Mouse (Mus musculus): ENCODE results near the gene Atn1. TPM values are rescaled to one million over a fixed set of nuclear protein-coding genes. Genes with fewer than 3 reads are reported as not detected.
A peak's percentile ranks its signal among the peaks of the same experiment; 100 is the strongest.

The Atn1 gene
- polyA plus RNA-seq, 1 experiment from 2014 or later: 6.6 TPM

DNA sequence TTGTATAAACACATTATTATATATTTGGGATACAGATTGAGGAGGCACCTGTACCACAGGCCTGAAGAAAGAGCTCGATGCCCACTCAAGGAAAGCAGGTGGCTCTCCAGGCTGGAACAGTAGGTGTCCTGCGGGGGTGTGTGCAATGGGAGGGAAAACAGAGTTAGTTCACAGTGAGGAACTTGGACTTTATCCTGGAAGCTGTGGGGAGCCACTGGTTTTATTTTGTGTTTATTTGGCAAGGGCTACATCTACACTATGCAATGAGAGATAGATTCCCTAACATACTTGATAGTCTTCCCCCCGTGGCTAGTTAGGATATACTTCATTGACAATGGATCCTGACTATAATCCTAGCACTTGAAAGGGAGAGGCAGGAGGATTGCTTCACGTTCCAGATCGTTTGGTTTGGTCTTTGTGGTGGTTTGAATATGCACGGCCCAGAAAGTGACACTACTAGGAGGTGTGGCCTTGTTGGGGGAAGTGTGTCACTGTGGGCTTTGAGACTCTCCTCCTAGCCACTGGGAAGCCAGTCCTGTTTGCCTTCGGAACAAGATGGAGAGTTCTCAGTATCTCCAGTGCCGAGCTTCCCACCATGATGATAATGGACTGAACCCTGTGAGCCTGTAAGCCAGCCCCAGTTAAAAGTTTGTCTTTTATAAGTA, 30.6 kb upstream of the Atn1 start:
- DNase-seq (ENCODE audit: low spot score) (no peak), ATAC-seq (ENCODE audit: low FRiP score, low TSS enrichment) (no peak)
- TF ChIP-seq EP300 (optimal IDR thresholded peaks at IDR 0.05) (no peak), CTCF (IDR thresholded peaks at IDR 0.05; ENCODE audit: low read depth) (no peak)
- Histone ChIP-seq H3K4me2 (replicated peaks; ENCODE audit: low read depth) (no peak overlapping the region), H3K9ac (ENCODE audit: low read length) (no peak overlapping the region), H3K4me1 (replicated peaks; ENCODE audit: control insufficient read depth, insufficient read depth) (no peaks in the 10 kb centered on the region), H3K27me3 (ENCODE audit: control insufficient read depth, insufficient read depth, low read length) (no peaks in the 10 kb centered on the region), H3K9me3 (ENCODE audit: control insufficient read depth, low read length) (no peaks in the 10 kb centered on the region), H3K36me3 (ENCODE audit: control insufficient read depth, insufficient read depth, low read length) (no peaks in the 10 kb centered on the region), H3K27ac (replicated peaks) (no peak overlapping the region), H3K4me3 (ENCODE audit: low read depth, low read length) (no peak overlapping the region)
- WGBS: 54% methylated on average over 8 of the region's 8 CpGs

DNA sequence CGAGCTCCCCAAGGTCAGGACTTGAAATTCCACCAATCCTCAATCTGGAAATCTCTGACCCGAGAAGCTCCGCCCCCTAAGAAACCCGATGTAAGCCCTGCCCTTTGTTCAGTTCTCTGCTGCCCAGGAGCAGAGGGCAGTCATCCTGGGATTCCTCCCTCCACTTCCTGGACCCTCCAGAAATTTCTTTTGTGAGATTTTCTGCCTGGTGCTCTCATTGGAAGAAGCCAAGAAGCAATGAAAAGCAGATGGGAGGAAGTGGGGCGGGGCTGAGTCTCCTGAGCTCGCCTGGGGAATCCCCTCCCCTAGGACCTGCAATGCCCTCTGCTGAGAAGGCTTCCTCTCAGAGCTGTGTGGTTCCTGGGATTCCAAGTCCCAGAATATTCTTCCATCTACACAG, 26.1 kb upstream of the Atn1 start:
- no peak overlapping the region for H3K27ac ChIP-seq (replicated peaks)
- no peaks in the 10 kb centered on the region for H3K36me3 ChIP-seq (ENCODE audit: control insufficient read depth, insufficient read depth, low read length)
- peak overlapping the region; percentile 33 for H3K4me2 ChIP-seq (replicated peaks; ENCODE audit: low read depth)
- no peaks in the 10 kb centered on the region; the same call in 1 of the 2 replicates for H3K27me3 ChIP-seq (ENCODE audit: control insufficient read depth, insufficient read depth, low read length)
- DNase-seq (ENCODE audit: low spot score) (no peak), ATAC-seq (ENCODE audit: low FRiP score, low TSS enrichment) (peak; percentile 22; the same call in 1 of the 2 replicates)
- no peaks in the 10 kb centered on the region for H3K4me1 ChIP-seq (replicated peaks; ENCODE audit: control insufficient read depth, insufficient read depth)
- H3K9ac ChIP-seq (ENCODE audit: low read length): no peak overlapping the region; the same call in 1 of the 2 replicates
- 16% methylated on average over 6 of the region's 6 CpGs for WGBS
- TF ChIP-seq CTCF (IDR thresholded peaks at IDR 0.05; ENCODE audit: low read depth) (no peak), EP300 (optimal IDR thresholded peaks at IDR 0.05) (no peak)
- H3K4me3 ChIP-seq (ENCODE audit: low read depth, low read length): peak overlapping the region; percentile 8; the same call in 1 of the 2 replicates
- no peaks in the 10 kb centered on the region for H3K9me3 ChIP-seq (ENCODE audit: control insufficient read depth, low read length)

DNA sequence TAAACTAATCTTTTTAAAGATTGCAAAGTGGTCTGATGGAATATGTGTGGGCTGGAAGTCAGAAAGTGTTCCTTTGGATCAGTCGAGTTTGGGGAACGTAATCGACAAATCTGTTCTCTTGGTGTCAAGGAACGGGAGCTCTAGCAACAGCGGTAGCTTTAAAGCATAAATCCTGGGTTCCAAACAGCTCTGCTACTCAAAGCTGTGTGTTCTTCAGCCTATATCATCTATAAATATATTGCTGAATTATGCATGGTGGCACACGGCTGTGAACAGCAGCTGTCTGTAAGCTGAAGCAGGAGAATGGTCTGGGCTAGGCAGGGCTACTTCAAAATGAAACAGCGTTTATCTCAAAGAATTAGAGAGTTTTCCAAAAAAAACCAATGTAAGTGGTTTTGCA, 24.6 kb upstream of the Atn1 start:
- Histone ChIP-seq H3K27me3 (ENCODE audit: control insufficient read depth, insufficient read depth, low read length) (no peaks in the 10 kb centered on the region; the same call in 1 of the 2 replicates), H3K4me2 (replicated peaks; ENCODE audit: low read depth) (no peak overlapping the region), H3K9me3 (ENCODE audit: control insufficient read depth, low read length) (no peaks in the 10 kb centered on the region), H3K4me1 (replicated peaks; ENCODE audit: control insufficient read depth, insufficient read depth) (no peaks in the 10 kb centered on the region), H3K27ac (replicated peaks) (no peak overlapping the region), H3K9ac (ENCODE audit: low read length) (no peak overlapping the region), H3K36me3 (ENCODE audit: control insufficient read depth, insufficient read depth, low read length) (no peaks in the 10 kb centered on the region), H3K4me3 (ENCODE audit: low read depth, low read length) (no peak overlapping the region)
- ATAC-seq (ENCODE audit: low FRiP score, low TSS enrichment) (no peak), DNase-seq (ENCODE audit: low spot score) (no peak)
- TF ChIP-seq EP300 (optimal IDR thresholded peaks at IDR 0.05) (no peak), CTCF (IDR thresholded peaks at IDR 0.05; ENCODE audit: low read depth) (no peak)
- WGBS: 84% methylated on average over 7 of the region's 7 CpGs

DNA sequence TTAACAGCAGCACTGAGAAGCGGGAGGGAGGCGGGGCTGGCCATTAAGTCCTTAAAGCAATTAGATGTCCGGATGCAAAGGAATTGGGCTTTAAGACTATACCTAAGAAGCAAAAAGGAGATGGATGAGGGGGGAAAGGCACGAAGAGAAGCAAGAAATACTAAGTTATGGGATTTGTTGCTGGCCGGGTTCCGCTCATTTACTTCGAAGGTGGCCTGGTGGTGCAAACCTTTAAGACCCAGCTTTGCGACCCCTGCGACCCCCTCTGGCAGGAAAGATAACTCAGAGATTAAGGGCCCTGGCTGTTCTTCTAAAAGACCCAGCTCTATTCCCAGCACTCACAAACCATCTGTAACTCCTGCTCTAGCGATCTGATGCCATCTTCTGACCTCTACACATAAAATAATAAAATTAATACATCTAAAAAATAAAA, 23.7 kb upstream of the Atn1 start:
- ATAC-seq (ENCODE audit: low FRiP score, low TSS enrichment): no peak
- WGBS: 7% methylated on average over 10 of the region's 10 CpGs

DNA sequence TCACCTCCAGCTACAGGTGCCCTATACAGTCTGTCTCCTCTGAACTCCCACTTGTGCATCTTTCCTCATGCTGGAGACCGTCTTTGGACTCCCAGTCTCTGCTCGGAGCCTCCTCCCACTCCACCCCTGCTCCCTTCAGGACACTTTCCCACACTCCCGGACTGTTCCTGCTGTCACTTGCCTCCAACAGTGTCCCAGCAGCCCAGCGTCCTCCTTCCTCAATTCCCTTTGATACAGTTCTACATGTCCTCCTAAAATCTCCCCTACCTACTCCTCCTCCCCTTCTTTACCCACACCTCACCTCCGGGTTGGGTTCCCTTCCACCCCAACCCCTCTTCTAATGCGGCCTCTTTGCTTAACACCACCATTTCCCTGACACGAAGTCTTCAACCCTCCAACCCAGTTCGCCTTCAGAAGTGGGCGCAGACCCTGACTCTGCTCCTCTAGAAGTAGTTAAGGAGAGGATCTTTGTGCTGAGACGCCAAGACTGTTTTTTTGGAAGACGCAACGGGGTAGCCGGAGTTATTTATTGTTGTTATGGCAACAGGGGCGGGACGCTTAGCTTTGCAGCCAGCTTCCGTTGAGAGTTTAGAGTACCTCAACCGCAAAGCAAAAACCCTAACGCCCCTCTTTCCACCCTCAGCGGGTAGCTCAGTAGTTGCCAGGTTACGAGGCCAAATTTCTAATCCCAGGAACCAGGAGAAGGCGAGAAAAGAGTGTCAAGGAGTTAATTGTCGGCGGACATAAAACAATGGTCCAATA, 23.1 kb upstream of the Atn1 start, which contains the start of gene Lrrc23:
Gene Lrrc23 (minus strand): TSS at position 506 of the 762 bp plus-strand sequence.
- DNase-seq (ENCODE audit: low spot score) (no peak), ATAC-seq (ENCODE audit: low FRiP score, low TSS enrichment) (peak; percentile 34)
- no peak within 1 kb of the TSS for H3K27ac ChIP-seq (replicated peaks)
- H3K27me3 ChIP-seq (ENCODE audit: control insufficient read depth, insufficient read depth, low read length): no peaks in the 10 kb centered on the region; the same call in 1 of the 2 replicates
- no peaks in the 10 kb centered on the region for H3K4me1 ChIP-seq (replicated peaks; ENCODE audit: control insufficient read depth, insufficient read depth)
- no peaks in the 10 kb centered on the region for H3K9me3 ChIP-seq (ENCODE audit: control insufficient read depth, low read length)
- H3K36me3 ChIP-seq (ENCODE audit: control insufficient read depth, insufficient read depth, low read length): no peaks in the 10 kb centered on the region
- WGBS: 2% methylated on average over 23 of the region's 23 CpGs
- peak within 1 kb of the TSS; percentile 58 for H3K4me2 ChIP-seq (replicated peaks; ENCODE audit: low read depth)
- peak within 1 kb of the TSS; percentile 33 for H3K4me3 ChIP-seq (ENCODE audit: low read depth, low read length)
- peak within 1 kb of the TSS; percentile 45; the same call in 1 of the 2 replicates for H3K9ac ChIP-seq (ENCODE audit: low read length)
- no peak for TF ChIP-seq CTCF (IDR thresholded peaks at IDR 0.05; ENCODE audit: low read depth)
- no peak for TF ChIP-seq EP300 (optimal IDR thresholded peaks at IDR 0.05)

More for the DNA sequence above, 23.7 kb upstream of the Atn1 start:
- TF ChIP-seq EP300 (optimal IDR thresholded peaks at IDR 0.05): no peak
- TF ChIP-seq CTCF (IDR thresholded peaks at IDR 0.05; ENCODE audit: low read depth): no peak
- H3K36me3 ChIP-seq (ENCODE audit: control insufficient read depth, insufficient read depth, low read length): no peaks in the 10 kb centered on the region
- H3K4me1 ChIP-seq (replicated peaks; ENCODE audit: control insufficient read depth, insufficient read depth): no peaks in the 10 kb centered on the region
- peak overlapping the region; percentile 45; the same call in 1 of the 2 replicates for H3K9ac ChIP-seq (ENCODE audit: low read length)
- no peaks in the 10 kb centered on the region for H3K9me3 ChIP-seq (ENCODE audit: control insufficient read depth, low read length)
- H3K4me3 ChIP-seq (ENCODE audit: low read depth, low read length): peak overlapping the region; percentile 33
- no peaks in the 10 kb centered on the region; the same call in 1 of the 2 replicates for H3K27me3 ChIP-seq (ENCODE audit: control insufficient read depth, insufficient read depth, low read length)
- H3K4me2 ChIP-seq (replicated peaks; ENCODE audit: low read depth): peak overlapping the region; percentile 58
- no peak overlapping the region for H3K27ac ChIP-seq (replicated peaks)
- DNase-seq (ENCODE audit: low spot score): no peak

All from stomach, postnatal 0 days (tissue).